Mouse (Mus musculus) stomach, embryonic 16.5 days (tissue): ENCODE data around the gene Cd3eap. TPM values are rescaled to one million over a fixed set of nuclear protein-coding genes. Genes with fewer than 3 reads are reported as not detected.

Experiments used
- ATAC-seq: fragments of 200-750 bp; cut with Nextera tagmentation; 2 replicates; pipeline ENCODE4 v1.8.0; 2017; ENCODE audit warnings: moderate number of reproducible peaks, moderate TSS enrichment; ENCODE audit not compliant: insufficient read depth, low FRiP score
- H3K27ac ChIP-seq: fragments of 300-500 bp; sonication (generic); 2 replicates; pipeline ENCODE4 v1.5.1; 2014; ENCODE audit warnings: low read length
- H3K27me3 ChIP-seq: fragments of 300-500 bp; sonication (generic); 2 replicates; pipeline ENCODE4 v1.6.1; 2014; ENCODE audit warnings: low read length, control low read depth, mixed read lengths; ENCODE audit not compliant: control insufficient read depth, insufficient read depth
- H3K36me3 ChIP-seq: fragments of 300-500 bp; sonication (generic); 2 replicates; pipeline ENCODE4 v1.6.1; 2014; ENCODE audit warnings: low read length; ENCODE audit not compliant: control insufficient read depth, insufficient read depth
- H3K4me1 ChIP-seq: fragments of 300-500 bp; sonication (generic); 2 replicates; pipeline ENCODE4 v1.6.1; 2014; ENCODE audit warnings: low read length, control low read depth, mixed read lengths; ENCODE audit not compliant: control insufficient read depth, insufficient read depth
- H3K4me2 ChIP-seq: fragments of 300-500 bp; sonication (generic); 2 replicates; pipeline ENCODE4 v1.6.1; 2014; ENCODE audit warnings: low read depth, low read length, mixed read lengths
- H3K4me3 ChIP-seq: fragments of 300-500 bp; sonication (generic); replicated peaks from 2 replicates; pipeline ENCODE4 v1.5.1; 2014; ENCODE audit warnings: mild to moderate bottlenecking, low read length
- H3K9ac ChIP-seq: fragments of 300-500 bp; sonication (generic); 2 replicates; pipeline ENCODE4 v1.6.1; 2014; ENCODE audit warnings: low read length
- H3K9me3 ChIP-seq: fragments of 300-500 bp; sonication (generic); replicated peaks from 2 replicates; pipeline ENCODE4 v1.6.1; 2016; ENCODE audit warnings: low read length, control low read depth; ENCODE audit not compliant: control insufficient read depth
- WGBS: fragments of 180-500 bp; shearing (Covaris S2); extraction: QIAGEN DNeasy Blood & Tissue Kit; methylation state at CpG from one replicate; pipeline ENCODE4 v1.1.7; 2014; 5-methylcytosine and 5-hydroxymethylcytosine counted together
- polyA plus RNA-seq: library from polyadenylated mRNA; unstranded; fragments of >200 nt; fragmentation: Nextera tagmentation; extraction: Ambion mirVana; gene quantifications from 2 replicates; pipeline ENCODE4 v1.2.1, GENCODE M21; 2015

The Cd3eap gene
- polyA plus RNA-seq, 1 experiment from 2014 or later: 23.0 TPM

DNA sequence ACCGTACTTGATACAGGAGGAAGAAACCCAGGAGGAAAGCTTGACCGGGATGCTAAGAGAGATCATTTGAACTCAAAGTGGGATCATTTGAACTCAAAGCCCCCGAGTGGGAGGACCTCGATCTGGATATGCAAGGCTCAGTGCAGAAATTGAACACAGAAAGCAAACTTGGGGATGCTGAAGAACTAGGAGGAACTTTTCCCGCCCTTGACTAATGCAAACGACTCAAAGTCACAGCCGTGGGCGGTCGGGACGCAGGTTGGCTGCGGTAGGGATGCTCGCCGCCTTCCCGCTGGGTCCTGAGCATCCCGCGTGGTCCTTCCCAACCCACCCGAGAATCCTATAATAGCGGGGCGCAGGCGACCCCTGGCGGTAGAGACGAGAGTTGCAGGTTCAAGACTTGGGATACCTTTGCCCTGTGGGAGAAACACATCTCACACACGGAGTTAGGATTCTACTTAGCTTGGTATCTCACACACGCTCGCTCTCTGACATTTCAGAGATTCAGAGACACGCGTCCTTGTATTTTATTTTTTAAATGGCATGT is 16.7 kb downstream of the Cd3eap start:
- Histone ChIP-seq H3K27me3 (0 out of 2 replicates have a peak, but pooled peaks cover 5% of the 10 kb centered on the region), H3K9me3 (no peaks in the 10 kb centered on the region), H3K4me1 (peaks cover 21% of the 10 kb centered on the region), H3K27ac (peak overlapping the region; percentile 80), H3K4me2 (peak overlapping the region; percentile 94), H3K4me3 (peak overlapping the region; percentile 55), H3K36me3 (no peaks in the 10 kb centered on the region), H3K9ac (peak overlapping the region; percentile 75)
- no peak; the same call in 1 of the 2 replicates for ATAC-seq
- under 1% methylated on average over 27 of the region's 27 CpGs for WGBS

DNA sequence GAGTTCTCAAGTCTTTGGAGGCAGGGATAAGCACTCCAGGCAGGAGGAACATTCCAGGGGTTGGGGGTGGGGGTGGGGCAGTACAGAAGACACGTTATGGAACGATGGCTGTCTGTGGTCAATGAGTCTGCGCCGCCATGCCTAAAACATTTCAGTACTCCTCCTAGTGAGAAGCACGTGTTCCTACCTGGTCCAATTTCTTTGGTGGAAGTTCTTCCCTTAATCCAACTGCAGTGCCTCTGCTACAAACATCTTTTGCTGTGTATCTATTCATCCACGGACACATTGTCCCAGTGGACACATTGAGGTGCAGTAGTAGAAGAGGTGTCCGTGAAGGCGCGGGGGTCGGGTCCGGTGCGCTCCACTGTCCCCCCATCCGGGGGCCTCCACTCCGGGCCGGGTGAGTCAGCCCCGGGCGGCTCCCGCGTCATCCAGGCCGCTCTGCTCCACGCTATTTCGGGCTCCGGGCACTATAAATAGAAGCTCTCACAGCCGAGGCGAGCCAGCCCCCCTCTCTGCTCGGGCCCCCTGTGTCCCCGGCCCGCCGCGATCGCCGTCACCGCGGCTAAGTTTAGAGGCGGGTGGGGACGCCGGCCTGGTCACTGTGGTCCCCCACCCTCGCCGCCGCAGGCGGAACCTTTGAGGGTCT is 17.4 kb downstream of the Cd3eap start:
- Histone ChIP-seq H3K4me1 (peaks cover 21% of the 10 kb centered on the region), H3K27ac (peak overlapping the region; percentile 80), H3K4me2 (peak overlapping the region; percentile 94), H3K36me3 (no peaks in the 10 kb centered on the region), H3K27me3 (0 out of 2 replicates have a peak, but pooled peaks cover 5% of the 10 kb centered on the region), H3K9me3 (no peaks in the 10 kb centered on the region), H3K4me3 (peak overlapping the region; percentile 55), H3K9ac (peak overlapping the region; percentile 75)
- WGBS: under 1% methylated on average over 41 of the region's 41 CpGs
- peak; percentile 30; the same call in 1 of the 2 replicates for ATAC-seq

DNA sequence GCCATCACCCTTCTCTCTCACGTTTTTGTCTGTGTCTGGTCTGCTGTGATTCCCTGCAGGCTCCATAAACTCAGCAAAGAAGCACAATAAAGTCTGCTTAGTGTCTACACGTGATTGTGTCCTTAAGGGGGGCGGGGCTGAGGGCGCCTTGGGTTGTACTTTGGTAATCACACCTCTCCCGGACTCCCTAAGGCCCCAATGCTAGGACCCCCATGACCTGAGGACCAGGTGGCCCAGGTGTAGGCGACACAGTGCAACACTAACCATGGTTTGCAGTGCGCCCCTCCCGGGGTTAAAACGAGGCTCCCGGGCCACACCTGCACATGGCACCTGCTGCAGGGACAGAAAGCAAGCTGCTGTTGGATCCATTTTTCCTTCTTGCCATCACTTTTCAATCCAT is 18.0 kb downstream of the Cd3eap start:
- Histone ChIP-seq H3K4me1 (peaks cover 21% of the 10 kb centered on the region), H3K9ac (no peak overlapping the region), H3K27ac (no peak overlapping the region), H3K9me3 (no peaks in the 10 kb centered on the region), H3K4me3 (peak overlapping the region; percentile 55; the same call in 1 of the 2 replicates), H3K4me2 (peak overlapping the region; percentile 94), H3K27me3 (0 out of 2 replicates have a peak, but pooled peaks cover 5% of the 10 kb centered on the region), H3K36me3 (no peaks in the 10 kb centered on the region)
- WGBS: 17% methylated on average over 10 of the region's 10 CpGs
- ATAC-seq: no peak

DNA sequence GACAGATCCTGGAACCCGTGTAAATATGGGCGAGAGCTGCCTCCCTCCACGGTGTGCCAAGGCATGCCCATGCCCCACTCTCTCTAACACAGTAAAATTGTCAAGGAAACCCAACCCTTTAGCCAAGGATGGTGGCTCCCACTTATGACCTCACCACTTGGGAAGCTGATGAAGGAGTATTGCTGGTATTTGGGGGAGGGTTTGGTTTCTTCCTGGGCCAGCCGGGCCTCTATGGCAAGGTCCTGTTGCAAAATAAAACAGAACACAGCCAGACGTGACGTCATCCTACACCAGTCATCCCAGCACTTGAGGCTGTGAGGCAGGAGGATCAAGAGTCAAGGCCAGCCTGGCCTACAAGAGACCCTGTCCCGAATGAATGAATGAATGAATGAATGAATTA is 20.7 kb downstream of the Cd3eap start:
- no peak overlapping the region for H3K4me3 ChIP-seq
- ATAC-seq: no peak
- 59% methylated on average over 7 of the region's 7 CpGs for WGBS

DNA sequence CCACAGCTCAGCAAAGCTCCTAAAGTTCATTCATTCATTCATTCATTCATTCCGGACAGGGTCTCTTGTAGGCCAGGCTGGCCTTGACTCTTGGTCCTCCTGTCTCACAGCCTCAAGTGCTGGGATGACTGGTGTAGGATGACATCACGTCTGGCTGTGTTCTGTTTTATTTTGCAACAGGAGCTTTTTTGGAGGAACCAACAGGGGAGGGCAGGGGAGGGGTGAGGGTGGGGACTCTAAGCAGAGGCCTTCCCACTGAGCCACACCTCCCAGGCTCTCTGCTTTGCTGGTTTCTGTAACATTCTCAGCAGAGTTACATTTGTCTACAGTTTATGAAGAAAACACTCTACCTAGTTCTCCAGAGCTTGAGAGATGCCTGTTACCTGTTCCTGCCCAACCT is 21.2 kb downstream of the Cd3eap start:
- no peak overlapping the region for H3K4me2 ChIP-seq
- peaks cover 13% of the 10 kb centered on the region for H3K4me1 ChIP-seq
- H3K36me3 ChIP-seq: no peaks in the 10 kb centered on the region
- 54% methylated on average over 2 of the region's 2 CpGs for WGBS
- no peaks in the 10 kb centered on the region for H3K9me3 ChIP-seq
- H3K4me3 ChIP-seq: no peak overlapping the region
- no peak overlapping the region for H3K9ac ChIP-seq
- ATAC-seq: no peak
- H3K27ac ChIP-seq: no peak overlapping the region
- 0 out of 2 replicates have a peak, but pooled peaks cover 5% of the 10 kb centered on the region for H3K27me3 ChIP-seq

More for the DNA sequence above, 20.7 kb downstream of the Cd3eap start:
- no peak overlapping the region for H3K9ac ChIP-seq
- no peak overlapping the region for H3K27ac ChIP-seq
- H3K9me3 ChIP-seq: no peaks in the 10 kb centered on the region
- H3K4me1 ChIP-seq: peaks cover 10% of the 10 kb centered on the region
- H3K27me3 ChIP-seq: 0 out of 2 replicates have a peak, but pooled peaks cover 5% of the 10 kb centered on the region
- no peaks in the 10 kb centered on the region for H3K36me3 ChIP-seq
- no peak overlapping the region for H3K4me2 ChIP-seq

DNA sequence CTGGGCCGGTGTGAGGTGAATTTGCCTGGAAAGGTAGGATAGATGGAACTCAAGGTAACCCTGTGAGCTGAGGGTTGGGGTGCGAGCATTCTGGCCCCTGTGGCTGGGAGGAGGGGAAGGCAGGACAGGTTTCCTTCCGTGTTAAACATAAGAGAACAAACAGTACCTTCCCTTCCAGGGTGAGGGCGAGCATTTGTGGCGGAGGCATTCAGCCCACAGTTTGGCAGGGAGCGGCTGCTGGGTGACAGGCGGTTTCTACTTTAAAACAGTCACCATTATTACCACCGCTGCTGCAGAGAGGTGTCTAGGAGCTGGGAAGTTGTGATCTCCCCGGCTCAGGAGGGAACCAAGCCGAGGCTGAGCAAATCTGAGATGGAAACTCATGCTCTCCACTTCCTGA is 22.2 kb downstream of the Cd3eap start:
- no peaks in the 10 kb centered on the region for H3K36me3 ChIP-seq
- WGBS: 54% methylated on average over 10 of the region's 10 CpGs
- no peak overlapping the region for H3K4me3 ChIP-seq
- 0 out of 2 replicates have a peak, but pooled peaks cover 5% of the 10 kb centered on the region for H3K27me3 ChIP-seq
- H3K4me1 ChIP-seq: peaks cover 13% of the 10 kb centered on the region
- H3K9ac ChIP-seq: 0 out of 2 replicates have a peak overlapping the region, but pooled peaks have one; percentile 35
- H3K9me3 ChIP-seq: no peaks in the 10 kb centered on the region
- no peak overlapping the region for H3K27ac ChIP-seq
- no peak overlapping the region for H3K4me2 ChIP-seq
- ATAC-seq: no peak

DNA sequence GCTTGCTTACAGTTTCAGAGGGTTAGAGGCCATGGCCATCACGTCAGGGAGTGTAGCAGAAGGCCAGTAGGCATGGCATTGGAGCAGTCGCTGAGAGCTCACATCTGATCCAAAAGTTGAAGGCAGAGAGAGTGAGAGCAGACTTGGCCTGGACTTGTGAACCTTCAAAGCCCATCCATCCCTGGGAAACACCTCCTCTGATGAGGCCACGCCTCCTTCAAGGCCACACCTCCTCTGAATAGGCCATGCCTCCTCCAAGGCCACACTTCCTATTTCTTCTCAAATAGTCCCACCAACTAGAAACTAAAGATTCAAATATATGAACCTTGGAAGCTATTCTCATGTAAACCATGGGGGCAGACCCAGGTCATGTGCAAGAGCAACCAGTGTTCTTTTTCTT is 23.7 kb downstream of the Cd3eap start:
- no peak for ATAC-seq
- 43% methylated on average over 3 of the region's 3 CpGs for WGBS

DNA sequence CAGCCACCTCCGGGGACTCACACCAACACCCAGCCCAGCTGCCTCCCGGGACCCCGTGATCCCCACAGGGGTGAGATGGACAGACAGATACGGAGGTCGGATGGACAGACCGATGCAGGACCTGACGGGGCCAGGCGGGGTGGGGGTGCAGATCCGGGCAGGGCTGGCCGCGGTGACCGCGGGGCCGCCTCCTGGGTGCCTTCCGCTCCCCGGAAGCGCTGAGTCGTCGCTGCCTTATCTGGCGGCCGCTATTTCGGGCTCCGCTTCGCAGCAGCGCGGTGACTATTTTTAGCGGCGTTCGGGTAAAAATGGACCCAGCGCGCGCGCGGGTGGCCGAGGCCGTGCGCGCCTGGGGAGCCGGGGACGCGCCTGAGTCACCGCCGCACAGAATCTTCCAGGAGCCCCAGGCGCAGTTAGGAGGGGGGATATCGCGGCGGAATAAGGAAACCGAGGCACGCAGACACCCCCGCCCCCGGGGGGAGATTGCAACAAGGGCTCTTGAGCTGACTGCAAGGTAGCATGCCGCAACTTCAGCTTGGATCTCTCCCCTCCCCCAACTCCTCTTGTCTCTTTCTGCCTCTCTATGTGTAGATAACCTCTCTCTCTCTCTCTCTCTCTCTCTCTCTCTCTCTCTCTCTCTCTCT is 26.5 kb downstream of the Cd3eap start:
- Histone ChIP-seq H3K9ac (peak overlapping the region; percentile 83), H3K27me3 (no peaks in the 10 kb centered on the region), H3K27ac (peak overlapping the region; percentile 70), H3K4me2 (peak overlapping the region; percentile 65), H3K4me3 (peak overlapping the region; percentile 66), H3K9me3 (no peaks in the 10 kb centered on the region), H3K36me3 (no peaks in the 10 kb centered on the region), H3K4me1 (peaks cover 5% of the 10 kb centered on the region; the same call in 1 of the 2 replicates)
- peak; percentile 66; the same call in 1 of the 2 replicates for ATAC-seq
- 1% methylated on average over 52 of the region's 52 CpGs for WGBS

More for the DNA sequence above, 23.7 kb downstream of the Cd3eap start:
- H3K4me2 ChIP-seq: no peak overlapping the region
- no peaks in the 10 kb centered on the region for H3K36me3 ChIP-seq
- H3K4me1 ChIP-seq: peaks cover 5% of the 10 kb centered on the region; the same call in 1 of the 2 replicates
- H3K9me3 ChIP-seq: no peaks in the 10 kb centered on the region
- no peak overlapping the region for H3K27ac ChIP-seq
- H3K27me3 ChIP-seq: no peaks in the 10 kb centered on the region
- H3K4me3 ChIP-seq: no peak overlapping the region
- H3K9ac ChIP-seq: no peak overlapping the region

DNA sequence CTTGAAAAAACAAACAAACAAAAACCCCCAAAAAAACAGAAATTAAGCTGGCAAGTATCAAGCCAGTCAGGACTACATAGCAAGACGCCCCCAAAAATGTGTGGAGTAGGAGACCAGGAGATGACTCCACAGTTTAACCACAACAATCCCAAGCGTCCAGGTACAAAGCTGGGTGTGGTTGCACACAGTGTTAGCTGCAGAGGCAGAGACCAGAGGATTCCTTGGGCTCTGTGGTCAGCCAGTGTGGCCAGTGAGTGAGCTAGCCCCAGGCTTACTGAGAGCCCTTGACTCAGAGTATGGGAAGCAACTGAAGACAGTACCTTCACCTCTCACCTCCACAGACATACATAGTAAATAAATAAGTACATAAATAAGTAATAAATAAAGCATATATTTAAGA is 27.4 kb downstream of the Cd3eap start:
- no peak overlapping the region for H3K4me3 ChIP-seq

More for the DNA sequence above, 27.4 kb downstream of the Cd3eap start:
- Histone ChIP-seq H3K4me2 (no peak overlapping the region), H3K9ac (no peak overlapping the region), H3K9me3 (no peaks in the 10 kb centered on the region), H3K27me3 (no peaks in the 10 kb centered on the region), H3K27ac (no peak overlapping the region), H3K4me1 (peaks cover 12% of the 10 kb centered on the region), H3K36me3 (no peaks in the 10 kb centered on the region)
- ATAC-seq: no peak
- WGBS: 56% methylated on average over 2 of the region's 2 CpGs
